Mouse (Mus musculus) thymus, postnatal 14 days (tissue): Measurements from ENCODE around the gene Slc25a29.

Source experiments
- DNase-seq: peaks from one replicate; pipeline ENCODE4 v3.0.0; 2021

Gene Slc25a29

DNA sequence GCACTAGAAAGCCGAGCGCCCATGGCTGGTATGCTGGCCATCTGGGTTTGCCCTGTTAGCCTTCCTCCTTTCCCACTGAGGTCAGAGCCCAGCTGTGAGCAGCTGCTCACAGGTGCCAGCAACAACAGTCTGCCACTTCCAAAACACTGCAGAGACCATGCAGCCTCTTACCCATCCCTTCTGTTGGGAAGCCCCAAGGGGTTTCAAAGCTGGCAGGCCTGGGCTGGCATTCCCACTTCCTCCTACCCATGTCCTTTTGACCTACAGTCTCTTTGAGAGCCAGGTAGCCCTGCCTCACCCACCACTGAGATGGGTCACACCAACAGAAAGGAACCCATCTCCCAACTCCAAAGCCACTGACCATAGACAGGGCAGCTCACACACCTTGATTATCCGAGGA, 2.3 kb downstream of the Slc25a29 start:
- DNase-seq, result no peak

DNA sequence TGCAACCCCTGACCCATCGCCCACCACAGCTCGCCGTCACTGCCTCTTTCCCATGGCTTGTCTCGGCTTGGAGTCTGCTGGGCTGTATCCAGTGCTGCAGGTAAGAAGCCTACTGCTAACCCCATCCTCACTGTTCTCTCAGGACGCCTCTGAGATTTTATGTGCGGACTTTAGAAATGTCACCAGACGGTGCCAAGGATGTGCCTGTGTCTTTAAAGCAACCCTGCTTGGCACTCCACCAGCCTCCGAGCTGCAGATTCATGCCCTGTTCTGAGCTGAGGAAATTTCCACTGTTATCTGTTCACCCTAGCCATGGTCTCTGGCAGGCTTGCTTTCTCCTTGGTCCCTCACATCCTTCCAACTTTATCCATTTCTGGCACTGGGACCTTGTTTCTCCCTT, 2.8 kb downstream of the Slc25a29 start:
- no peak for DNase-seq

DNA sequence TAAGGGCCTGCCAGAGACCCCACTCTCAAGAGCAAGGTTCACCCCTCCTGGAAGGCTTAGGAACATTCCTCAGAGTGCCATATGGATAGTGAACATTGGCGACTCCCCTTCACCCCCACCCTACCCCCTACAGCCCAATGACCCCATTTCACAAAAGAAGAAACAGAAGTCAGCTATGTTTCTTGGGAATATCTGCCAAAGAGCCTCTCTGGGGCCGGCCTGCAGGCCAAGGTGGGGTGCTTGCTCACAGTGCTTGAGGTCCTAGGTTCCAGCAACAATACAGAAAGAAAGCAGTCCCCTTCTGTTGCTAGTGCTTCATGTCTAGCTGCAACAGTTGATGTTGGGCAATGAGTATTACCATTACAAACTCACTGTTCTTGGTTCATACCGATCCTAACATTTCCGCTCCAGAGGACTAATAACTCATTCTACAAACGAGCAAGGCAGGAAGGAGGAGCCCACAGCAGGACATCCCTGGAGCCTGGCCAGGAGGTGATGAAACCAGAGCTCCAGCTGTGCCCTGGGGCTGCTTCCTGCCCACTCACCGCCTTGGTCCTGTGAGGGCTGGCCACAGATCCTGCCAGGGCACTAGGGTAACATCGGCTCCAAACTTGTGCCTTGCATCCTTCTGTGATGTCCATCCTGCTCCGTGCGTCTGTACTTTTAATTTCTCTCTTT, 3.6 kb downstream of the Slc25a29 start:
- no peak for DNase-seq

DNA sequence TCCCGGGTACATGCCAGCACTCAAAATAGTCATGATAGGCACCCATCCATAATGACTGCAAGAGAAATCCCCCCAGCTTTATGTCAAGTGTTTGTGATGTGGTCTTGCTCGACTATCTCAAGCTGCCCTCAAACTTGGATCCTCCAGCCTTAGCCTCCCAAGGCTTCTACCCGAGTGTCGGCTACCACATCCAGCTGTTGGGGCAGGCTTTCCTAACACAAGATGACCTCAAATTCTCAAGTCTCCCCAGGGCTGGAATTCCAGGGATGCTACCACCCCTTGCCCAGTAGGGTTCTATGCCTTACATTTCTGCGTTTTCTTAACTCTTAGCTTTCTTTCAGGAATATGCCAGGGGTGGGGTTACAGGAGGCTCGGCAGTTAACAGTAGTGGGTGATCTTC, 5.3 kb downstream of the Slc25a29 start:
- DNase-seq, result no peak

DNA sequence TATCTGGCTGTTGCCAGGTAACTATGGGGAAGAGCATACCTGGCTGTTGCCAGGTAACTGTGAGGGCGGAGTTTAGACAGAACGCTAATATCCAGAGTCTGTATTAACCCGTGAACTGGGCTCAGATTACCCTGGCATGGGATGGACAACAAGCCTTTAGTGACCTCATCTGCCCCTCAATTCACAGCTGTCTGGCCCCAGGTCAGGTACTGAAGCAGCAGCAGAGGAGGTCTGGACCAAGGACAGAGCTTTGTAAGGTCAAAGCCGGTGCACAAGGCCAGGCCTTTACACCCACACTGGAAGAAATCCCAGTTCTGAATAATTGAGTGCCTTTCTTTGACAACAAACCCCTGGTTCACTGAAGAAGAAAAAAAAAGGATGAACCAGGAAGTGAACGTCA, 6.0 kb downstream of the Slc25a29 start:
- DNase-seq, result no peak

DNA sequence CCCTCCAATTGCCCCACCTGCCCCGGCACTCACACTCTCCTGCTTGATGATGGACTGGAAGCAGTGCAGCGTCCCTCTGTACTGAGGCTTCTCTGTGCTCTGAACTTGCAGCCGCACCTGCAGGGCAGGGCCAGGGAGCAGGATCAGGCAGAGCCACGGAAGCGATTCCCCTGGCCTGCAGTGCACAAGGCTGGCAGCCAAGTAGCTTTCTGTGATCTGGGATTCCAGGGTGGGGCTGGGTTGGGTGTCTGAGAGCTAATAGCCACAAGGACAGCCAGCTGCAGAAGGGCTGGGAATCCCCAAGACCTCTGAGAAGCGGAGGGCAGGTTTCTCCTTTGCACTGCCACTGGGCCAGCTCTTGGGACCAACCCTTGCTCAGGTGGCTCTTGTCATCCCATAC, 8.0 kb downstream of the Slc25a29 start:
- no peak for DNase-seq

DNA sequence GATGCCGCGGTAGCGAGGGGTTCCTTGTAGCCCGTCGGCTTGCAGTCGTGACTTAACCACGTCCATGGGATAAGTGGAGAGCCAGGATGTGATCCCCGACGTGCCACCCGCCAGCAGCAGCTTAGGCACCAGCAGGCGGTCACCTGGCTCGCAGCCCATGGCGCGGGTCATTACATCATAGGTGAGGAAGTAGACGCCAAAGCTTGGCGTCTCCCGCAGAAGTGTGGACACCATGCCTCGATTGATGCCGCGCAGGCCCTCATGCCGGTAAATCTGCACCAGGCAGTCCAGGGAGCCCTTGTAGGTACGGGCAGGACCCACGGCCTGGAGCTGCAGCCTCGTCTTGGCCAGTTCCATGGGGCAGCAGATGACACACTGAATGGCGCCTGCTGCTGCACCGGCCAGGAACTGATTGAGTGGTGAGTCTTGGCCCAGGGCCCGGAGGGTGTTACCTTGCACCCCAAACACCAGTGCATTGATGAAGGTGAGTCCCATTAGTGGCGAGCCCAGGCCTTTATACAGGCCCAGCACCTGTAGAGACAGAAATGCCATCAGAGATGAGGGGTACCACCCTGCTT, 8.6 kb downstream of the Slc25a29 start:
- DNase-seq, result no peak

DNA sequence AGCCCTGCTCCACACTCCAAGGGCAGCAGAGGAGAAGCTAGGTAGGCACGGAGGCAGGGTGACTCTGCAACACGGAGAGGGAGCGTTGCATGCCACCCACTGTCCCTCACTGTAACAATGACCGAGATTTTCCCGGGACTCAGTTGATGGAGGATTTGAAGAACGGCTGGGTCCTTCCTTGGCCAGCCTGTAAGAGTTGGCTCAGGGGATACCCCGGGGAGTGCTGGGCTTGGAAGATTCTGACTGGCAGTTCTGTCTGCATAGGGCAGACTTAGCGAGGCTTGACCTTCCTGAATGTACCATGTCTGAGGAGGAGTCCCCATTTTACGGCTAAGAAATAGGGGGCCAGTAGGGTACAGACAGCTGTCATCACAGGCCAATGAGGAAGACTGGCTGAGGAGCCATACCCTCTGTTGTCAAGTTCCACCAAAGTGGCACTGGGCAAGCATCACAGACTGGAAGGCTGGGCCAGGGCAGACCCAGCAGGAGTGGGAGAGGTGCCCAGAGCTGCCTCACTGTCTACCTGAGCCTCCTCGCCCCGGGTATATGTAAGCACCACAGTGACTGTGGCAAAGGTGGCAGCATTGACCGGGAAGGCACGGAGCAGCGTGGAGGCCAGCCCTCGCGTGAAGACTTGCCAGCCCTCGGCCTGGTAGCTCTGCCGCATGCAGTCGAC, 9.3 kb downstream of the Slc25a29 start:
- DNase-seq, result no peak

DNA sequence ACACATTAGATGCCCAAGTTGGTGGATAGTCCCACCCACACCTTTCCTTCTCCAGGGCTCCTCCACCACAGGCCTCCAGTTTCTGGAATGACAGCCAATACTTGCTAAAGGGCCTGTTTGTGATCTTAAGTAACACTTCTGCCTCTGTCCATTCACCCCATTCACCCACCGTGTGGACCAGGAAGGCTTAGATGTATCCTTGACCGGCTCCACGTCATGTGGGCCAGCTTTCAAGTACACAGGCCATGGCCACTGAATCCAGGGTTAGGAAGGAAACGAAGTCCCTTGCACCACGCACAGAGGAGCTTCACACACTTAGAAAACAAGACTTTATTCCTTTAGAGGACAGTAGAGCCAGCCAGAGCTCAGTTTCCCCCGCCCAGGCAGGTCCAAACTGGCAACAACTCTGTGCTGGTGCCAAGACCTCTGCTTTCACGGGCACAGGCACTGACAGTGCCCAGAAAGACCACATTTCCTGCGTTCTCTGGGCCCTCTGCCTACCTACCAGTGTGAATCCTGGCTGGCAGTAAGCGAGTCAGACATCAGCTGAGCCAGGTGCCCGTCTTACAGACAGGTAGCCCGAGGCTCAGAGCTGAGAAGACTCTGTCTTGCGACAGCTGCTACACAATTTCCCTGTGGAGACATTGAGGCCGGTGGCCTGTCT, 10.0 kb downstream of the Slc25a29 start:
- DNase-seq, result no peak

DNA sequence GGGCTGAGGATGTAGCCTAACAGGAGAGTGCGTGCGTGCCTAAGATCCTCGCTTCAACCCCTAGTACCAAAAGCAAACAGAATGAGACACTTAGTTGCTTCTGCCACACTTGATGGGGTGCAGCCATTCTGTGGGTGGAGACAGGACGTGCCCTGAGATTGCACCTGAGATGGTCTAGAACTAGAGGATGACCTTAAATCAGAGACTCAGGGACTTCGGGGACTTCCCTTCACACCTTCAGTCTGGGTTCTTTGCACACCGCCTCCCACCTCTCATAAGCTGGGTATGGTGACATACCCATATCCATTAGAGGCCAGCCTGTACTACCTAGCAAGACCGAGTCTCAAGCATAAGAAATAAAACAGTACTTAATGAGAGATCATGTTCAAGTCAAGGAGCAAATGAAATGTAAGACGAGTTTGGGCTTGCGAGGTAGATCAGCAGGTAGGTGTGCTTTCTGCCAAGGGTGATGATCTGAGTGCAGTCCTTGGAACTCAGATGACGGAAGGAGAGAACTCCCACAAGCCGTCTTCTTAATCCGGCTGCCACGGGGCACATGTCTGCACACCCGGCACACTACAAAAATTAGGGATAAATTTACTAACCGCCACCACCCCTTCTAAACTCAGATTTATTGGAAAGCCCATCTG, 11.3 kb downstream of the Slc25a29 start:
- DNase-seq, result no peak

DNA sequence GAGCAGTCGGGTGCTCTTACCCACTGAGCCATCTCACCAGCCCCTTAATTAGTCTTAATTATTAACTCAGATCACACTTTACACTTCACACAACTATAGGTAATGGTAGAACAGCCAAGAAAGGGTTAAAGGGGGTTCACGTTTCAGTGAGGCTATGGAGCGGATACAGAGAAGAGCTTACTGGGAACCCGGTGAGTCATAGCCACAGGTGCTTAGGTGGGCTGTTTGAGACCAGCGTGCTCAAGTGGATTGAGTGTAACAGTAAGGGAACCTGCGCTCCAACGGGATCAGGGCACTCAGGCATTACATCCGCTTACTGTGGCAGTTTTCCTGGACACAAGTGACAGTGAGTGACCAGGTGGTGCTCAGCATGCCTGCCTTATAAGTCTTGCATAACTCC, 12.6 kb downstream of the Slc25a29 start:
- no peak for DNase-seq

DNA sequence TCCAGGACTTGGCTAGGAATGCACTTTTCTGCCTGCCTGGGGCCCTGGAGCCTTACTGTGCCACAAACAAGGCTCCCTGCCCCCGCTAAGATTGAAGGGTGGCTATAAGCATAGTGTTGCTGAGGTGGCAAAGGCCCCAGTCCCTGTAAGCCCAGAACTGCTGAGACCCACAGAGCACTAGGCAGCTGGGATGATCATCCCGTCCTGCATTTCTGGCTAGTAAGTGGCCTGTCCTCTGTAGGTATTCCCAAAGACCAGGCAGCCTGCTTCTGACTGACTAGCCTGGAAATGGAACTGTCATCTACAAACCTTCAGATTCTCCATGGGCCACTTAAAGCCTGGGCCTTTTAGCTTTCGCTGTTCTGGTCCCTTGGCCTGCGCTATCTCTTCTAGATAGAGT, 15.2 kb downstream of the Slc25a29 start:
- no peak for DNase-seq

DNA sequence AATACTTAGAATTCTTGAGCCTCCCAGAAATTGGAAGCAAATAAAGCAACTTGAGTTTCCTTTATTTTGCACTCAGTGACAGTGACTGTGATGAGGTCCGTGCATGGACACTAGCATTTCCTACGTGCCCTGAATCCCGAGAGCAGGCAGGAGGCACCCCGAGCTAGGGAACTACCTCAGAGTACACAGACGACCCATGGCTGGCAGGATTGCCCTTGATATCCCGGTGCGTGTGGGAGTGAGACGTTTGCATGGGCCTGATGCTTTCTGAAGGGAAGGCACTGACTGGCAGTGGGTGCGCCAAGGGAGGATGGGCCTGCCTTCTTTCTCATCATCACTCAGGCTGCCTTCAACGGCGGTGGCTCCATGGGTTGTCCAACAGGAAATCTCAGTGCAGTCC, 19.1 kb downstream of the Slc25a29 start:
- DNase-seq, result no peak

DNA sequence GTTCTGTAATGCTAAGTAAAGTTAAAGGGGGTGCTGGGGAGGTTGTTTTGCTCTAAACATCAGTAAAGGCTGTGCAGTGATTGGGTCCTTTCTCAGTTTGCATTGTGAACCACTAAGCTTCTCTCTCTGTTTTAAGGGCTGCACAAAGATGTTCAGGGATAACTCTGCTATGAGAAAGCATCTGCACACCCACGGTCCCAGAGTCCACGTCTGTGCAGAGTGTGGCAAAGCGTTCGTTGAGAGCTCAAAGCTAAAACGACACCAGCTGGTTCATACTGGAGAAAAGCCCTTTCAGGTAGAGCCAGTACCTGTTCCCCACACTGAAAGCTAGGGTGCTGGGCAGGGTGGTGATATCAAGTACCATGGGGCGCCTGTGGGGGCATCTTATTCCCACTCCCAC, 21.2 kb downstream of the Slc25a29 start:
- DNase-seq, result no peak

DNA sequence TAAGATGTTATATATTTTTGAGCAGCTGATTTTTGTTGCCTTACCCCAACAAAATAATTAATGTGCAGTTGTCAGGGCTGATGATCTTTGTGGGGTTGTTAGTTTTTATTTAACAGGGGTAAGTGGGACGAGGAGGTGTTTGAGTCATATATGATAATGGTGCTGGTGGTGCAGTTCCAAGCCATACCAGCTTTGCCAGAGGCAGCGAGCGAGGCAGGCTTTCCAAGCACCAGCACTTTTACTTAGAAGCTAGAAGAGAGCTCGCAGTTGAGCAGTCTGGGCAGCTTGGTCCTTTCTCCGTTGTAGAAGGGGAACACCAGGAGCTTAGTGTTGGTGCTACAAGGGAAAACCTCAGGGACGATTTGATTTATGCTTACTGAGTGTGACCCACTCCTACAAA, 23.2 kb downstream of the Slc25a29 start:
- DNase-seq, result no peak

DNA sequence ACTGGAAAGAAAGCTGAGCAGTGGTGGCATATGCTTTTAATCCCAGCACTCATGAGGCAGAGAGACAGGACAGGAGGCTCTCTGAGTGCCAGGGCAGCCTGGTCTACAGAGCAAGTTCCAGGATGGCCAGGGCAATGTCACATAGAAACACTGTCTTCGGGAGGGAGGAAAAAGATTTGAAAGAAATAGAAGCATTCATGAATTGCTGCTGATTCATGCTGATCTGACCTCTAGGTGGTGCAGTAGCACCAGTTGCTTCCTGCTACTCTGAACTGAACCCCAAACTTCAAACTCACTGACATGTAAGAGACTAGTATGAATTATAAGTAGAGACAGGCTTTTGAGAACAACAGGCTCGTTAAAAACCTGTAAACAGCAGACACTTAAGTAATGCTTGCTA, 24.6 kb downstream of the Slc25a29 start:
- DNase-seq, result peak; percentile 55

DNA sequence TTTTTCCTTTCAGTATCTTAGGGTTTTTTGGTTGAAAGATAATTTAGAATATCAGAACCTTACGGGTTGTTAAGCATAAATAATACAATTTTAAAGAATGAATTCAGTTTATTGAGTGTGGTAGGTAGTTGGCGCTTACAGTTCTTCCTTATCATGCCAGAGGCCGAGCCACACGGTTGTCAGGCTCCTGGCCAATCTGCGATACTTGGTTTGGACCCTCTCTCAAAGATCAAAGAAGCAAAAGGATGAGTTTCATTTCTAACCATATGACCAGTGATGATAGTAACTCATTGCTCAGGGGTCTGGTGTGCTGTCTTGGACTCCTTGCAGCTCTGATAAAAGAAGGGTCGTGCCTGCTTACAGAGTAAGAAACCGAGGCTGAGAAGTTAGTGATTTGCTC, 25.4 kb downstream of the Slc25a29 start:
- DNase-seq, result no peak

DNA sequence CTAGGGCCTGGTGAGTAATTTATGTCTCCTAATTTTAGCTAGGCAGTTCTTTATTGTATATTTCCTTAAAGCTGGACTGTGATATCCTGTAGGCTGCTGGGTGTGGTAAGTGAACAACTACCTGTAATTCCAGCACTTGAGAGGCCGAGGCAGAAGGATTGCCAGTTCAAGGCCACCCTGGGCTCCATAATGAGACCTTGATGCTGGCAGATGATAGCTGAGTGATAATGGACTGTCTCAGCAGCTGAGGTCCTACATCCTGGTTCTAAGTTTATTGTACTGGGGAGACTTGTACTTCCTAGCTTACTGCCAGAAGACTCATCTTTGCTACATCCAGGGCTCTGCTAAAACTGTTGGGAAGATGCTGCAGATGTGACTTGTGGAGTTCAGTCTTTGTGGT, 25.9 kb downstream of the Slc25a29 start:
- DNase-seq, result no peak

DNA sequence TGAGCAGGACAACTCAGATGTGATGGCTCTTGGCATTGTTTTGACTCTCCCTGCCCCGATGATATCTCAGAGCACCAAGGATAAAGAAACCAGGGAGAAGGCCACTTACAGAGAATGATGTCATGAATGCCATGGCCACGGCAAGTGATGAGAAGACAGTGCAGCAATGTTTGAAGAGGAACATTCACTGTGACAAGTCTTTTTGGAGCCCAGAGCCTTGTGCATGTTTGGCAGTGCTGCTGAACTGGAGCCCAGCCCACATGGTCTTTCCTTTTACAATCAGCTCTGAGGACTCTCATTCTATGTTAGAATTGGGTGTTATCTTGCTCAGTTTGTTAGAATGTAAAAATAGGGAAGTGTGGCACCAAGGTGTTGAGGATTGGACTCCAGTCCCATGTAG, 27.2 kb downstream of the Slc25a29 start:
- DNase-seq, result no peak

DNA sequence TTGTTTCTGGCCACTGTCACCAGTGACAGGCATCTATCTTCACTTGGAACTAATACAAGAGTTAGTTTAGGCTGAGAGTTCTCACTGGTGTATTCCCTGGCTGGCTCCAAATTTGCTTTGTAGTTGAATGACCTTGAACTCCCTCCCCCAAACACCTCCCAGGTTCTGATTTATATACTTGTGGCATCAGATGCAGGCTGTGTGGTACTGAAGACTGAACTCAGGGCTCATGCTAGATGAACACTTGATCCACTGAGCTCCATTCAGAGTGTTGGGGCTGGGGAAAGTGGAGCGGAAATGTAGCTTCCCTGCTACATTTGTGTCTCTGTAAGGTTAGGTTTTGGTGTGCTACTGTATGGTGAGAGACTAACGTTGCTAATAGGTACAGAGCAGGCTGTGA, 31.3 kb downstream of the Slc25a29 start:
- DNase-seq, result no peak

DNA sequence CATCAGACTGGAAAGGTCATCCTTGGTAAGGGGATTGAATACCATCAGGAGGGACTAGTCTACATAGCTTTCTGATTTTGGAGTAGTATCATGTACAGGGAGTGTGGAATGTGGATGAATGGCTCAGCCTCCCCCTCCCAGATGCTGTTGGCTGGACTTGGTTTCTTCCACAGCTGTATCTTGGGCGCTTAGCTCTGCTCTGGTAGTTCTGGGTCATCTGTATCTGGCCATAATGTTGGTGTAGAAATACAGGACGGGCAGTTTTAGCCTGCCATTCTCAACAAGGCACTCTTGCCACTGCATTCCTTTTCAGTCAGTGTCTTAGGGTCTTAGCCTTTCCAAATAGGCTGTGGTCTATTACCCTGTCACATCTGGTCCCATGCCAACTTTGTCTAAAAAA, 34.1 kb downstream of the Slc25a29 start:
- DNase-seq, result no peak

DNA sequence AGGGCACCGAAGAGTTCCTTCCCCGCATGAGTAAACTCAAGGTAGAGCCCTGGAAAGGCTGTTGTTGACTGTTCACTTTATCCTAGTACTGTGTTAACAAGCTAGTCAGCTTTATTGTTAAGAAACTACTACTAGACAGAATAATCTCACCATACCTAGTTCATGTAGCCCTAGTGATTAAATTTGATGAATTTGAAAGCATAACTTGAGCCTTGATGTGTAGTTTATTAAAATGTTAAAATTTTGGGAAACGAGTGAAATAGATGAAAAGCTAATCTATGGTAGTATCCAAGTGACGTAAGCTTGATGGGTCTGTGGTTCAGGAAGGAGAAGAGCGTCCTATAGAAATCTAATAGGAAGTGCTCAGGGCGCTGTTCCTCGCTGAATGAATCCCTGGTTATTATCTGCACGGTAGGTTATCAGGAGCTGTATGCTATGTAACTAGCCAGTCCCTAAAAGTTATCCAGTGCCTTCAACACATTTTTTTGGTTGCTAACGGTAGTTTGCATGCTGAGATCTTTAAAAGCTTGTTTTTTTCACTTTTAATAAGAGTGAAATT, 40.6 kb downstream of the Slc25a29 start:
- DNase-seq, result no peak

DNA sequence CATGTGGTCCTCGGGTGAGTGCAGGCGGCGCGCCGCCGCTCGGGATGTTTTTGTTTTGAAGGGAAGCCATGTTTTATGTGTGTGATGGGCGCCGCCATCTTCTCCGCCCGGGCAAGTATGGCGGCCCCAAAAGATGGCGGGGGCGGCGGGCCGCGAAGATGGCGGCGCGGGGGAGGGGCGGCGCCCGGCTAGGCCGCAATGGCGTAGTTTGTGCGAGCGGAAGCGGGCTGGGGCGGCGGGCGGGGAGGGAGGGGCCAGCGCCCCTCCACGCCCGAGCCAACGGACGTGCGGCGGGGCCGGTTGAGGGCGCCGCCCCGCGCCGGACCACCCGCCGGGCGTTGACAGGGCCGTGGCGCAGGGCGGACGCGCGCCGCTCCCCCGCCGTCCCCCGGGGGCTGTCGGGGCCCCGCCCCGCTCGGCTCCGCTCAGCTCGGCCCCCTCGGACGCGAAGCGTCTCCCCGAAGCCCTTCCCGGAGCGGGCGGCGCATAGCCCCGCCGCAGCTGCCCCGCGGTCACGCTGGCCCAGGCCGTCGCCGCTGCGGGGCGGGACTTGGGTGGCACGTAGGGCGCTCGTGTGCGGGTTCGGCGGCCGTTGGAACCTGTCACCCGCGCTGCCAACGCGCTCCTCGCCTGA, 41.5 kb downstream of the Slc25a29 start:
- peak; percentile 91 for DNase-seq
